Mouse (Mus musculus) E14TG2a.4 (cell line): ENCODE results near the gene Arih1.
A peak's percentile ranks its signal among the peaks of the same experiment; 100 is the strongest.

Source experiments
- H3K27me3 ChIP-seq: 2 replicates; pipeline ENCODE4 v1.6.1; 2014; ENCODE audit warnings: low read length, control low read depth; ENCODE audit not compliant: insufficient read depth
- H3K36me3 ChIP-seq: 2 replicates; pipeline ENCODE4 v1.6.1; 2014; ENCODE audit warnings: low read length, control low read depth; ENCODE audit not compliant: insufficient read depth
- H3K4me1 ChIP-seq: replicated peaks from 2 replicates; pipeline ENCODE4 v1.6.1; 2014; ENCODE audit warnings: low read depth, low read length, control low read depth
- H3K4me3 ChIP-seq: replicated peaks from 2 replicates; pipeline ENCODE4 v1.5.1; 2014; ENCODE audit warnings: mild to moderate bottlenecking, low read length
- H3K9me3 ChIP-seq: 2 replicates; pipeline ENCODE4 v1.6.1; 2014; ENCODE audit warnings: low read length, control low read depth
- CTCF ChIP-seq: conservative IDR thresholded peaks from 2 replicates; pipeline ENCODE4 v1.5.1; 2014; ENCODE audit warnings: low read length
- NANOG ChIP-seq: IDR thresholded peaks from 2 replicates; pipeline ENCODE4 v1.6.1; 2014; ENCODE audit warnings: borderline replicate concordance, low read length, mixed read lengths
- POU5F1 ChIP-seq: IDR thresholded peaks from 2 replicates; pipeline ENCODE4 v1.6.1; 2014; ENCODE audit warnings: low read length, borderline replicate concordance

Arih1 gene

GRCm38 (mm10) chr9:59486549-59487065 is at the start of gene Arih1:
TSS of gene Arih1 (minus strand) at chr9:59486618.
- H3K4me1 ChIP-seq, result peaks cover 34% of the 10 kb centered on the region
- 0 out of 2 replicates have a peak, but pooled peaks cover 1% of the 10 kb centered on the region for H3K27me3 ChIP-seq
- TF ChIP-seq CTCF (no peak), NANOG (no peak), POU5F1 (no peak)
- peaks cover 7% of the 10 kb centered on the region; the same call in 1 of the 2 replicates for H3K36me3 ChIP-seq
- no peaks in the 10 kb centered on the region for H3K9me3 ChIP-seq
- H3K4me3 ChIP-seq, result peak within 1 kb of the TSS; percentile 96

GRCm38 (mm10) chr9:59533889-59534288 is 47.5 kb upstream of the Arih1 start:
- no peak for TF ChIP-seq CTCF

GRCm38 (mm10) chr9:59533422-59533821 is 47.0 kb upstream of the Arih1 start:
- Histone ChIP-seq H3K4me3 (no peak overlapping the region), H3K9me3 (no peaks in the 10 kb centered on the region), H3K4me1 (peaks cover 40% of the 10 kb centered on the region), H3K27me3 (peaks cover 9% of the 10 kb centered on the region; the same call in 1 of the 2 replicates), H3K36me3 (no peaks in the 10 kb centered on the region)
- TF ChIP-seq CTCF (no peak), NANOG (no peak), POU5F1 (no peak)

More at GRCm38 (mm10) chr9:59533889-59534288, 47.5 kb upstream of the Arih1 start:
- peaks cover 9% of the 10 kb centered on the region; the same call in 1 of the 2 replicates for H3K27me3 ChIP-seq
- peaks cover 42% of the 10 kb centered on the region for H3K4me1 ChIP-seq
- H3K4me3 ChIP-seq, result no peak overlapping the region
- no peaks in the 10 kb centered on the region for H3K9me3 ChIP-seq
- H3K36me3 ChIP-seq, result no peaks in the 10 kb centered on the region

GRCm38 (mm10) chr9:59531645-59532044 is 45.2 kb upstream of the Arih1 start:
- TF ChIP-seq NANOG (no peak), CTCF (no peak), POU5F1 (no peak)
- no peaks in the 10 kb centered on the region for H3K27me3 ChIP-seq
- no peaks in the 10 kb centered on the region for H3K9me3 ChIP-seq
- H3K36me3 ChIP-seq, result no peaks in the 10 kb centered on the region
- peak overlapping the region; percentile 45; the same call in 1 of the 2 replicates for H3K4me3 ChIP-seq
- peaks cover 36% of the 10 kb centered on the region for H3K4me1 ChIP-seq

- Histone ChIP-seq H3K36me3 (no peaks in the 10 kb centered on the region), H3K27me3 (0 out of 2 replicates have a peak, but pooled peaks cover 2% of the 10 kb centered on the region), H3K4me1 (peaks cover 30% of the 10 kb centered on the region), H3K9me3 (no peaks in the 10 kb centered on the region), H3K4me3 (no peak overlapping the region)
- TF ChIP-seq CTCF, result no peak
- TF ChIP-seq NANOG, result no peak
- TF ChIP-seq POU5F1, result no peak
Observed at GRCm38 (mm10) chr9:59528274-59528673, 41.9 kb upstream of the Arih1 start.

- no peaks in the 10 kb centered on the region for H3K36me3 ChIP-seq
- TF ChIP-seq POU5F1, result no peak
- no peak for TF ChIP-seq CTCF
- TF ChIP-seq NANOG, result no peak
- H3K4me1 ChIP-seq, result peaks cover 27% of the 10 kb centered on the region
- H3K27me3 ChIP-seq, result 0 out of 2 replicates have a peak, but pooled peaks cover 2% of the 10 kb centered on the region
- no peak overlapping the region for H3K4me3 ChIP-seq
- no peaks in the 10 kb centered on the region for H3K9me3 ChIP-seq
Observed at GRCm38 (mm10) chr9:59527580-59527979, 41.2 kb upstream of the Arih1 start.

GRCm38 (mm10) chr9:59526727-59527126 is 40.3 kb upstream of the Arih1 start:
- H3K4me3 ChIP-seq, result no peak overlapping the region
- TF ChIP-seq NANOG (no peak), POU5F1 (no peak), CTCF (no peak)

GRCm38 (mm10) chr9:59522906-59523305 is 36.5 kb upstream of the Arih1 start:
- Histone ChIP-seq H3K36me3 (no peaks in the 10 kb centered on the region), H3K9me3 (no peaks in the 10 kb centered on the region), H3K4me3 (no peak overlapping the region), H3K27me3 (peaks cover 2% of the 10 kb centered on the region; the same call in 1 of the 2 replicates), H3K4me1 (no peaks in the 10 kb centered on the region)
- TF ChIP-seq NANOG (no peak), CTCF (no peak), POU5F1 (no peak)

More at GRCm38 (mm10) chr9:59526727-59527126, 40.3 kb upstream of the Arih1 start:
- no peaks in the 10 kb centered on the region for H3K36me3 ChIP-seq
- peaks cover 18% of the 10 kb centered on the region for H3K4me1 ChIP-seq
- H3K27me3 ChIP-seq, result 0 out of 2 replicates have a peak, but pooled peaks cover 2% of the 10 kb centered on the region
- H3K9me3 ChIP-seq, result no peaks in the 10 kb centered on the region

GRCm38 (mm10) chr9:59519396-59519795 is 33.0 kb upstream of the Arih1 start:
- no peaks in the 10 kb centered on the region; the same call in 1 of the 2 replicates for H3K4me1 ChIP-seq
- no peaks in the 10 kb centered on the region for H3K9me3 ChIP-seq
- no peaks in the 10 kb centered on the region for H3K36me3 ChIP-seq
- TF ChIP-seq NANOG, result no peak
- TF ChIP-seq CTCF, result no peak
- no peak for TF ChIP-seq POU5F1
- no peak overlapping the region for H3K4me3 ChIP-seq
- peaks cover 5% of the 10 kb centered on the region for H3K27me3 ChIP-seq
